Mouse (Mus musculus): Measurements from ENCODE around the gene Gm39653.
"Not testable (repeated sequence)": the region's sequence is repeated elsewhere in the genome, so short reads cannot be mapped to it uniquely, and the experiment has no call there.

Gene Gm39653

GRCm38 (mm10) chr1:63615668-63616067 lies at the start of gene Gm39653:
Gene Gm39653 (plus strand): TSS chr1:63615968.
- DNase-seq (ENCODE audit: low spot score), result no peak

- no peak for DNase-seq (ENCODE audit: low spot score)
Observed at GRCm38 (mm10) chr1:63566501-63566900, 49.3 kb upstream of the Gm39653 start.

- no peak for DNase-seq (ENCODE audit: low spot score)
Observed at GRCm38 (mm10) chr1:63567031-63567430, 48.7 kb upstream of the Gm39653 start.

GRCm38 (mm10) chr1:63572229-63572628 lies 43.5 kb upstream of the Gm39653 start:
- DNase-seq (ENCODE audit: low spot score), result no peak

- peak; percentile 65 for DNase-seq (ENCODE audit: low spot score)
Observed at GRCm38 (mm10) chr1:63573432-63573831, 42.3 kb upstream of the Gm39653 start.

- no peak for DNase-seq (ENCODE audit: low spot score)
Observed at GRCm38 (mm10) chr1:63573864-63574611, 41.7 kb upstream of the Gm39653 start.

GRCm38 (mm10) chr1:63576803-63577202 lies 39.0 kb upstream of the Gm39653 start:
- no peak for DNase-seq (ENCODE audit: low spot score)

GRCm38 (mm10) chr1:63579153-63579552 lies 36.6 kb upstream of the Gm39653 start:
- DNase-seq (ENCODE audit: low spot score), result no peak

- DNase-seq (ENCODE audit: low spot score), result no peak
Observed at GRCm38 (mm10) chr1:63586869-63587268, 28.9 kb upstream of the Gm39653 start.

- no peak for DNase-seq (ENCODE audit: low spot score)
Observed at GRCm38 (mm10) chr1:63603870-63604500, 11.8 kb upstream of the Gm39653 start.

- DNase-seq (ENCODE audit: low spot score), result no peak
Observed at GRCm38 (mm10) chr1:63609613-63610012, 6.2 kb upstream of the Gm39653 start.

- DNase-seq (ENCODE audit: low spot score), result peak; percentile 75
Observed at GRCm38 (mm10) chr1:63614594-63614993, 1.2 kb upstream of the Gm39653 start.

GRCm38 (mm10) chr1:63628211-63628610 lies 12.4 kb downstream of the Gm39653 start:
- DNase-seq (ENCODE audit: low spot score), result peak; percentile 35

GRCm38 (mm10) chr1:63630390-63630789 lies 14.6 kb downstream of the Gm39653 start:
- not testable (repeated sequence) for DNase-seq (ENCODE audit: low spot score)

GRCm38 (mm10) chr1:63639921-63640320 lies 24.2 kb downstream of the Gm39653 start:
- no peak for DNase-seq (ENCODE audit: low spot score)

- peak; percentile 84 for DNase-seq (ENCODE audit: low spot score)
Observed at GRCm38 (mm10) chr1:63658016-63658415, 42.2 kb downstream of the Gm39653 start.

- DNase-seq (ENCODE audit: low spot score), result peak; percentile 92
Observed at GRCm38 (mm10) chr1:63659591-63659990, 43.8 kb downstream of the Gm39653 start.

GRCm38 (mm10) chr1:63666089-63666488 lies 50.3 kb downstream of the Gm39653 start:
- no peak for DNase-seq (ENCODE audit: low spot score)

GRCm38 (mm10) chr1:63667201-63667948 lies 51.6 kb downstream of the Gm39653 start:
- peak; percentile 5 for DNase-seq (ENCODE audit: low spot score)

GRCm38 (mm10) chr1:63667949-63668851 lies 52.4 kb downstream of the Gm39653 start:
- DNase-seq (ENCODE audit: low spot score), result no peak

- DNase-seq (ENCODE audit: low spot score), result peak; percentile 79
Observed at GRCm38 (mm10) chr1:63668852-63669160, 53.0 kb downstream of the Gm39653 start.
